Mouse (Mus musculus): ENCODE data around the gene Fem1a. TPM values are rescaled to one million over a fixed set of nuclear protein-coding genes. Genes with fewer than 3 reads are reported as not detected.

The Fem1a gene
- 100 to 1,000 TPM; 113 to 131 (median 128) TPM for total RNA-seq (2022)

DNA sequence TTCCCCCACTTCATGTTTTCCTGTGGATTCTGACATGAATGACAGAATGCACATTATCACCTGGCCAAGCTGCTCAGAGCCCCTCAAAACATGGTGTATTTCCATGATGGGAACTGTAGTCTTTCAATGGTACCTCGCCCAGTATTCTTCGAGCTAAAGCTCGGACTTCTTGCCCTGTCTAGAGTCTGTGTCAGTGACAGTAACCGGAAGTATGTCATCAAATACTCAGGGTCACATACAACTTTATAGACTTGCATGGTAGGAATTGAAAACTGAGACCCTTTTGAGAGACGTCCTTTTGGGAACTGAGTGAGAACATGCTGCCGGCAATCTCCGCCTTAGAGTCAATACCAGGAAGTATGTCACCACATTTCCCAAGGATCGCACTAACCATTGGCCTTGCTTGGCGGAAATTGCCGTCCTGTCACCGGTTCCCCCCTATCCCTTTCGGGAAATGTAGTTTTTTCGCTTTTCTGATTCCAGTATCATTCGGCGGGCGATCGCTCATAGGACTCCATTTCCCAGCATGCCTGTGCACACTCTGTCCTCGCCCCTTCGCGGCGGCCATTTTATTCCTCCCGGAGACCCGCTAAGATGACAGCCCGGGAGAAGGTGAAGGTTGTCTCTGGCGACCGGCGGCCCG is at the start of gene Fem1a:
Gene Fem1a (plus strand): TSS at position 572 of the 643 bp plus-strand sequence.
- peak; percentile 99 for DNase-seq (ENCODE audit: low spot score)

DNA sequence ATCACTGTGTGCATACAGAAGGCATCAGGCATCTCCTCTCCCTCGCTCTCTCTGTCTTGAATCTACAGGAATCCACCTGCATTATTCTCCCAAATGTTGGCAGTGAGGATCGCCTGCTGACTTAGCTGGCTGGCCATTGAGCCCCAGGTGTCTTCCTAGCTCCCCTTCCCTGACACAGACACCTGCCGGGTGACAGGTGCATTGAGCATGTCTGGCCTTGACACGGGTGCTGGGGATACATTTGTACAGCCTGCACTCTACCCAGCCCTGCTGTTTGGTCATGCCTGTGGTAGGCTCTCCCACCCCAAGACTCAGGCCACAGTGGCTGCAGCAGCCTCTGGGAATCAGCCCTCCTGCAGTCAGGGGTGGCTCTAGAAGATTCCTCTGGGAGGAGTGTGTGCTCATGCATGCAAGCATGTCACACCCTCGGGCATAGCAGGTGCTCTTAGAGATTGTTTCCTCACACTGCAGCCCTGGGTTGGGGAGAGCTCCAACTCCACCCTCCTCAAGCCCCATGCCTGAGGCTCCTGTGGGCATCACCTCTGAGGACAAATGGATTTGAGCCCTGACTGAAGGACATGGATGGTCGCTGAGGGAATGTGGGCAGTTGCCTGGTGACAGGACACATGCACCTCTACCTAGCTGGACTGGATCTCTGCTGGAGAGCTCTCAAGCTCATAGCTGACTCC is 49.5 kb upstream of the Fem1a start:
- no peak for DNase-seq (ENCODE audit: low spot score)

DNA sequence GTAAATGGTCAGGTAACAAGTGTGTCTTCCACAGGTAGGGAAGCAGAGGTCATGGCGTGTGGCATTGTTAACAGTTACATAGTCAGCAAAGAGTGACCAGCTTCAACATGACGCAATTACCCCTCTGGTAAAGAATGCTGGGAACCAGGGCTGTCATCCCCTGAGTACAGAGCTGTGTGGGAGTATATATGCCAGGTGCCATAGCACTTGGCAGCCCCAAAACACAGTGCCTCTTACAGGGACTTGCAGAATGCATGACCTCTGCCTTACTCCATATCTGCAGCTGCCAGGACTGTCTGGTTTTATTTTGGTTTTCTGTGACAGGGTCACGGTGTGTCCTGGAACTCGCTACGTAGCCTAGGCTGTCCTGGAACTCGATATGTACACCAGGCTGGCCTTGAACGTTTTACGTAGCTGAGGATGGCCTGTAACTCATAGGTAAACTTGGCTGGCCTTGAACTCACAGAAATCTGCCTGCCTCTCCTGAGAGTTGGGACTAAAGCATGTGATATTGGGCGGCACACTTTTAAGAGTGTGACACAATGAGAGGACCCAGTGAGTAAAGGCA is 48.6 kb upstream of the Fem1a start:
- DNase-seq (ENCODE audit: low spot score): no peak

DNA sequence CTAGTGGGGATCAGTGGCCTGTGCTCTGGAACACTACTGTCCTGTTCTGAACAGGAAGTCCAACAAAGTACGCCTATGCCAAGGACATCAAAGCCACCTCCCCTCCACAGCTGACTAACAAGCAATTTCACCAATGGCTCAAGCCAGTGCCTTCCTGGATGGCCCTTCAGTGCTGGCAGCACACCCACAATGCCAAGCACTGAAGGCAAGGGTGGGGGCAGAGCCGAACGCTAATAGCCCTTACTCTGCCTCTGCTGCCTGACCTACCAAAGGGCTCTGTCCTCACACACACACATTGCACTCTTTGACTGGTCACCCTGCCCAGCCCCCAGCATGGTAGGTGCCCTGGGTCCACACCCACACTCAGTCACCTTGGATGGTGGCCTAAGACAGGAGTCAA is 47.8 kb upstream of the Fem1a start:
- peak; percentile 26 for DNase-seq (ENCODE audit: low spot score)

DNA sequence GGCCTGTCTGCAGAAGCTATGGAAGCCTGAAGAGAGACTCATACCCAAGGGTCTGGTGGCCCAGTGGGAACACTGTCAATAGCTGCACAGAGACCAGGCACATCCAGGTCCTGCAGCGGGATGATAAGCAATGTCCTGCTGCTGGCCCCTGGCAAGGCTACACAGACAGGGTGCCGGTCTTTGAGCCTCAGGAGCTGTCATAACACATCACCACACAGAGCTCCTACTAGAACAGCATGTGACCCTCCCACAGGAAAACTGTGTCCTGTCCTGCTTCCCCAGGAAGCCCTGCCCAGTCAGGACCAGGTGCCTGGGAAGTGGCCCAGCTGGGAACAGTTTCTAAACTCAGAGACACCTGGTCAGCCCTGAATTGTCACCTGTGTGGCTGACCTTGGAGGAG is 45.5 kb upstream of the Fem1a start:
- peak; percentile 68 for DNase-seq (ENCODE audit: low spot score)

DNA sequence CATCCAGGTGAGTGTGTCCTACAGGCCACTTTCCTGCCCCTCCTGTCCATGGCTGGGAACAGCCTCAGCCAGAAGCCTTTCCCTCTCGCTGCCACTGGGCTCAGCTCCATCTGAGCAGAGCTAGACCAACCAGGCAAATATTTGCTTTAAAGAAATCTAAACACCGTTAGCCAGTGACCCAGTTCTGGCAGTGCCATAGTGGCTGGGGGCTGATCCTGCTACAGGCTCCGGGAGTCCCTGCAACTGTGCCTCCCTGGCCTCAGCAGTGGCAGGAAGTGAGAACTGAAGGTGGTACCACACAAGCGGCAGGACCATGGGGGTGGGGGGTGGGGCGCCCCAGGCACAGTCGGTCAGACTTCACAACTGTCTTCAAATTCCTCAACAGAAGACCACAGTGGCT is 43.9 kb upstream of the Fem1a start:
- DNase-seq (ENCODE audit: low spot score): no peak

DNA sequence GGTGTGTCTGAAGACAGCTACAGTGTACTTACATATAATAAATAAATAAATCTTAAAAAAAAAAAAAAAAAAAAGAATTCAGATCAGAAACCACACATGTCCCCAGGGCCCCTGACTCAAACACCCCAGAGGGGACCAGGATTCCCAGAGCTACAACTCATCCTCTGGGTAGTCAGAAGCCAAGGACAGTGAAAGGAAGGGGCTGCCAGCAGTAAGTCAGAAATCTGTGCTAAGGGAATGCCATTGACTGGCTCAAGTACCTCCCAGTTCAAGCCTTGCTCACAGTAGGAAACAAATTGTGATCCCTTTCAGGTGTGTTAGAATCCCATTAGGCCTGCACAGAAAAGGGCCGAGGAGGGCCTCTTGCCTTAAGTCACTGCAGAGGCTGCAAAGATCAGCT is 42.4 kb upstream of the Fem1a start:
- DNase-seq (ENCODE audit: low spot score): no peak

DNA sequence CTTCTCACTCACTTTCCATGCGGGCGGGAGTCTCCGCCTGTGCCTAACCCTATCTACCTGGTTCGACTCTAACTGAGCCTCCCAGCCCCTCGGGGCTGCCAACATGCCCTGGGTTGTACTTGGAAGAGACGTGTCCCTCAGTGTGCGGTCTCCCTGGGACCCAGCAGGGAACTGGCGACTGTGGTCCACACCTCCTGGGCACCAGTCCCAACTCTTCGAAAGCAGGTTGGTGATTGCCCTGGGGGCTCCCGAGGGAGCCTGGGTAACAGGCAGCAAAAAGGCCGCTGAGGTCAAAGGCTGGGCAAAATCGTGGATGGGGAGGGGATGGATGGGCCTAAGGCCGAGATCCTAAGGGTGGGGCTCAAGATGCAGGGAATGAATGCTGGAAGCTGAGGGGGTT is 38.9 kb upstream of the Fem1a start:
- no peak for DNase-seq (ENCODE audit: low spot score)

DNA sequence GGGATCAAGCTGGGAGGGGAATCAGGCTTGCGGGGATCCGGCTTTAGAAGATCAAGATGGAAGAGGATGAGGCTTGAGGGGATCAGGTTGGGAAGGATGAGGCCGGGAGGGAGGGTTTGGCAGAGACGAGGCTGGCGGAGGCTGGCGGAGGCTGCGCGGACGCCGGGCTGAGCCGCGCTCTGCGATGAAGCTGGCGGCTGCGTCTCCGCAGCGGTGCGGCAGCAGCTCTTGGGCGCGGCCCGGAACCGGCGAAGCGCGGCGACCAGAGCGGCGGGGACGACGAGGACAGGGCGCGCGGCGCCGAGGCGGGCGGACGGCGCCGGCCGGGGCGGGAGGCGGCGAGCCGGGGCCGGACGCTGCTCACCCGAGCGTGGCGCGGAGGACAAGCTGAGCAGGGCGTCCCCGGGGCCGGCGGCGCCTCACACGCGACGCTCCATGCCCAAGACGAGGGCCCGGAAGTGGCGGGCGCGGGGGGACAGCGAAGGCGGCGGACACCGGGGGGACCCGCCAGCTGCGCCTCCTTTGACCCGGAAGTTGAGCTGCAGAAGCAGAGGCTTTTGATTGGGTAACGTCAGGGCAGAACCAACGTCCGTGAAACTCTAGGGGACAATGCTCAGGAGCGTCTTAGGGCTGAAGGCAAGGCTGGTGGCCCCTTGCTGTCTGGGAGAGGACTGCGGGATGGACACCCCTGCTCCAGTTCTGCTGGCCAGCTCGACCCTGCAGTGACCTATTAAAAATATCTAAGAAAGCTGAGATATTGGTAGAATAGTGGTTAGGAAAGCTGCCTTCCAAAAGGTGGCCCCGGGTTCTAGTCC is 38.0 kb upstream of the Fem1a start, which contains the start of gene Dpp9:
Gene Dpp9 (minus strand): TSS at position 529 of the 815 bp plus-strand sequence.
- peak; percentile 96 for DNase-seq (ENCODE audit: low spot score)

DNA sequence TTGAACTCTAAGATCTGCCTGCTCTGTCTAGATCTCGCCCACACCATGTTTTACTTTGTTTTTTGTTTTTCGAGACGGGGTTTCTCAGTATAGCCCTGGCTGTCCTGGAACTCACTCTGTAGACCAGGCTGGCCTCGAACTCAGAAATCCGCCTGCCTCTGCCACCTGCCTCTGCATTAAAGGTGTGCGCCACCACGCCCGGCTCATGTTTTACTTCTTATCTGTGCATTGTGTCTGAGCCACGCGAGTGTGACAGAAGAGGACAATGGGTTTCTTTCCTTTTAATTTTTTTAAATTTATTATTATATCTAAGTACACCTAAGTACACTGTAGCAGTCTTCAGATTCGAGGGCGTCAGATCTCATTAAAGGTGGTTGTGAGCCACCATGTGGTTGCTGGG is 37.4 kb upstream of the Fem1a start:
- peak; percentile 22 for DNase-seq (ENCODE audit: low spot score)

DNA sequence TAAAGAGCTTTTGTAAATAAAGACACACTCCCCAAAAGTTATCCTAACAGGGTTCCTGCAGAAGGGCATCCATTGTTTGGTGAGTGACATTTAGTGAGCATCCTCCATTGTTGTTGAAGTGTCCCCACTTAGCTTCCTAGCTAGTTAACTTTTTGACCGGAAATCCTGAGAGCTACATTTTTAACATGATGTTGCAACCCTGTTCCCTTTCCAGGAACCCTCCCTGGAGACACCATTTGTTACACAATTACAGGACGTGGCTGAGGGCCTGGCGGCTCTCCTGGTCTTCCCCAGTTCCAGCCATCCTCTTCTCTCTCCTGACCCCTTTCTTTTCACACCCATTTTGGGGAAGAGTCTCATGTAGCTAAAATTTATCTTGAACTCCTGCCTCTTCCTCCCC is 36.8 kb upstream of the Fem1a start:
- DNase-seq (ENCODE audit: low spot score): peak; percentile 92

DNA sequence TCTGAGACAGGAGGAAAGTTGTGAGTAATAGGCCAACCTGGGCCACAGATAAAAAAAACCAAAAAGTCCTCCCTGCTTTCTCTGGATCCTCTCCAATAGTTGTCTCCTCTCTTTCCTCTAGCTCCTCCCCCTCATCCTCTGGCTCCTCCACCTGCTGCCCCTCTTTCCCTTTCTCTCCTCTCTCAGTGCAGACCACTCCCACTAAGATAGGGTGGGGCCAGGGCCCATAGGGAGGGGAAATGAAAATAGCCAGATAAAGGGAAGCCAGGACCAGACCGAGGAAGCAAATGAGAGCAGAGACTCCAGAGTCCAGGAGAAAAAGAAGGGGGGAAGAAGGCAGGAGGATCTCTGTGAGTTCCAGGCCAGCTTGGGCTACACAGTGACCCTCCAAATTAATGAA is 31.7 kb upstream of the Fem1a start:
- no peak for DNase-seq (ENCODE audit: low spot score)

DNA sequence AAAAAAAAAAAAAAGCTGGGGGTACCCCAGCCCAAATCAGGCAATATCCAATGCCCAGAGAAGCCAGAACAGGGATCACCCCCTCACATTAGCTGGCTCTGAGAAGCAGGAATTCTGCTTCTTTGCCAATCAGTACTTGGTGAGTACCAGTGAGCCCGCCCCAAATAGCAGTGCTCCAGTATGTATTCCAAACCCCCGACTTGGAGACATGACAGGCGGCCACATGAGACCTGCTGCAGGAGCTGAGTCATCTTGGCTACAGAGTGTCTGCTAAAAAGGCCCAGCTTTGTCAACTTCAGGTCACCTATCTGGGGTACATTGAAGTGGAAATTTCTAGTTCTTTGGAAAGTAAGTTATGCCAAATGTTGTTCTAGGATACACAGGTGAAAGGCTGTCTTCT is 30.0 kb upstream of the Fem1a start:
- DNase-seq (ENCODE audit: low spot score): no peak

DNA sequence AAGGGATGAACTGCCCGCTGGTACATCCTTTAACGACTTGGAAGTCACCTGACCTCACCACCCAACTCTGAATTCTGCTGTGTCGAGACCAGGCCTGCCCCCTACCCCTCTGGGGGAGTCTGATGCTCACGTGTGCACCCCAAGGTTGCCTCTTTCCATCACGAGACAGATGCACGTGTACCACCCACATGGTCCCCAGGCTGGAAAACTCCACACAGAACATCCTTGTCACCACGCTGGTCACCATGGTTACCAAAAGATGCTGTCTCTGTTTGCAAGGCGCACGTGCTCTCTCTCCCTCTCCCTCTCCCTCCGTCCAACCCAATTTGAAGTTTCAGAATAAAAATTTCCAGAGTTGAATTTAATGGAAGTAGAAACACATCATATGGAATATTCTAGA is 26.7 kb upstream of the Fem1a start:
- no peak for DNase-seq (ENCODE audit: low spot score)

DNA sequence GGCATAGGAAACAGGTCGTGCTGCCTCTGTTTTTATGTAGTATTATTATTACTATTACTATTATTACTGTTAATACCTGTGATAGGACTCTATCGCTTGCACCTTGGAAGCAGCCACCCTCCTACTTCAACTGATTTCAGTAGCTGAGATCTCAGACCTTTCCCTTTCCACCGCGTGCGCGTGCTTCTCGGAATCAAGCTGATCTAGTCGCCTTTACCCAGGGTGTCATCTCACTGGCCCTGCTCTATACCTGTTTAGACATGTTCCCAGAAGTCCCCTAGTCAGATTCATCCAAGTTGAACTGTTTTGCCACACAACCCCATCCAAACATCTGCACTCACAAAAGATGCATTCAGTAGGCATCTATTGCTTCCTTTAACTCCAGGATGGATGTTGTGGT is 23.2 kb upstream of the Fem1a start:
- no peak for DNase-seq (ENCODE audit: low spot score)

DNA sequence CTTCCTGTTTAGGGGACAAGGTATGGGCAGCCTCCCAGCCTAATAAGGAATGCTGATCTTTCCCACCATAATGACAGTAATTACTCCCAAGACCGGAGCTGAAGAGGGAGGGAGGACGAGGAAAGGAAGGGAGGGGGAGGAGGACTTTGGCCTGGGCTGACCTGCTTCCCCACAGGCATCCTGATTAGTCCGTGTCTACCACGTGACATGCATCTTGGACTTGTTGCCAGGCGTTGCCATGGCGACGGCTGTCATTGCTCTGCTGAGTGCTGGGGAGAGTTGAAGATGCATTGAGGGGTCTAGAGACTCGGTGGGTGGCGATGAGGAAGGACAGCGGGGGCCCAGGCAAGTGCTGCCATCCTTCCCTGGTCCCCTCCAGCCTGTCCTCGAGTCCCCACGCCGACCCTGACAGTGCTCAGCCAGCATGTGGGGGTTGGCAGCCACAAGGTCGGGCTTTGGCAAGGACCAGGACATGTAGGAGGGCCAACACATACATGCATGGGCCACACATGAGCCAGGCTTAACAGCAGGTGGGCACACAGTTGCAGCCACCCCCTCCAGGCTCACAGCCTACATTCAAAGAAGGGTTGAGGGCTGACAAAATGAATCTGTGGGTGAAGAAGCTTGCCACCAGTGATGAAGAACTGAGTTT is 22.7 kb upstream of the Fem1a start:
- no peak for DNase-seq (ENCODE audit: low spot score)

DNA sequence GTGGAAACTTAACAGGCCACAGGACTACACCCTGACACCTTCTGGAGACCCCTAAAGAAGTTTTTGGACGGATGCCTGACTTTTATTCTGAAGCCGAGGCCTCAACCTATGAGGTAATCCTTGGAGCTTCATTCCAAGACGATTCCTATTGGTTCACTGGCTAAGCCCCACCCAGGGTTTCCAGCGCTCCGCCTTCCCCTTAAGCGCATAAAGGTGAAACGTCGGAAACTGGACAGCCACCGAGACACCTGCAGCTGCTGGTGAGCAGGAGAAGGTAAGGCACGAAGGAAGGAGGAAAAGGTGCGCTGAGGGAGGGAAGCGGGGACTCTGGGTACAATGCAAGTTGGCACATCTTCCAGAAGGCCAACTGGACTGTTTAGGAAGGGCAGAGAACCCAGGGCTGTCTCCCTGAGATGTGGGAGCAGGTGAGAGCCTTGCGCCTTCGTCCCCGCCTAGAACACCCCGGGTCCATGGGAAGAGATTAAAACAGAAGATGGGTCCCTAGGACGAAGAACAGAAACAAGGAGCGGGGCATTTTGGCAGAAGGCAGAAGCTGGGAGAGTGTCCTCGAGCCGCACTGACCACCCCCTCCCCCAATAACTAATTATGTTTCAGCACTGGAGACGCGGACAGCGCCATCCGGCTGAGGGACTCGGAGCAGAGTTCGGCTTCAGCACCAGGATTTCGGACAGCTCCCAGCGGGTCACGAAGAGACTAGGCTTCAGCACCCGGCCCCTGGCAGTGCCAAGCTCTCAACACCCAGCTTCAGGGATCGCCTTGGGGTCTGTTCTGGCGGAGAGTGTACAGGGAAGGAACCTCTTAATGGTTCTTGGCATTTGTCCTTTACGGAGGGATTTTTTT is 14.8 kb upstream of the Fem1a start:
- DNase-seq (ENCODE audit: low spot score): peak; percentile 74

DNA sequence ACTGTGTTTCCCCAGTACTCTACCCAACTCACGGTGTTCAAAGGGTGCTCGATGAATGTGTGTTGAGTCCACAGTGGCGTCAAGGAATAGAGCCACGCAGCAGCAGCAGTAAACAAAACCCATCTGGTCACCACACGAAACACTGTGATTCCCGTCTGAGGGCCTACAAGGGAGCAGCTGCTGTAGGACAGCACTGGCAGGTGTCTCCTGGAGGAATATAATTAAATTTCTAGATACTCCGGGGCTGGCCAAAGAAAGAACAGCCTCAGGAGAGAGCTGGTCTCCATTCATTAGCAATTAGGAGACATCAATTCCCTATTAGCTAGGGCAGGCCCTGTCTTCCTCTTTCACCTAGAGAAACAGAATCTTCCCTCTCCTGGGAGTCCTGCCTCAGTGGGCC is 11.0 kb upstream of the Fem1a start:
- DNase-seq (ENCODE audit: low spot score): no peak

DNA sequence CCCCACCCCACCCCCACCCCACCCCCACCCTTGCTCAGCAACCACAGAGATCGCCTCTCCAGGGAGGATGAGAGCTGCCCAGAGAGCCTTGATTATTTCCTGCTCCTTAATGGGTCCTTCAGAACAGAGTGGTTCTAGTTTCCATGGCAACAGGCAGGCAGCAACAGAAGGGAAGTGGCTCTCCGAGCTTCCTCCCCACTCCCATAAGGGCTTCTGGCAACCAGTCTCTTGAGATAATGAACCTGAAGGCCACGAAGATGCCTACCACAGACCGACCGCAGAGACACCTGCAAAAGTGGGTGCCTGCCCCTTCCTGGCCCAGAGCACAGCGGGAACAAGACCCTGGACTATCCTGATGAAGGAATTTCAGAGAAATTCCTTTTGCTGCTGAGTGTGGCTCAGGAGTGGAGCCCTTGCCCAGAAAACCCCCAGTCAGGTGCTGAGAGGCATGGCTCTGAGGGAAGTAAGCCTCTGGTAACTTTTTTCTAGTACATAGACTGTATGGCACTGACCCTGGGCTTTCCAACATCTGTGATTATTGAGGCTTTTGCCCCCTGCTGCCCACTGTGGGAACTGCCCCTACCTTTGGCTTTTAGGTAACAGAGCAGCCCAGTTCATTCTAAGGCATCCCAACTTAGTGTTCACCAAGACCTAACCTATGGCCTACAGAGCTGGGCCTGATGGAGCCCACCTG is 5.3 kb upstream of the Fem1a start:
- DNase-seq (ENCODE audit: low spot score): peak; percentile 72

DNA sequence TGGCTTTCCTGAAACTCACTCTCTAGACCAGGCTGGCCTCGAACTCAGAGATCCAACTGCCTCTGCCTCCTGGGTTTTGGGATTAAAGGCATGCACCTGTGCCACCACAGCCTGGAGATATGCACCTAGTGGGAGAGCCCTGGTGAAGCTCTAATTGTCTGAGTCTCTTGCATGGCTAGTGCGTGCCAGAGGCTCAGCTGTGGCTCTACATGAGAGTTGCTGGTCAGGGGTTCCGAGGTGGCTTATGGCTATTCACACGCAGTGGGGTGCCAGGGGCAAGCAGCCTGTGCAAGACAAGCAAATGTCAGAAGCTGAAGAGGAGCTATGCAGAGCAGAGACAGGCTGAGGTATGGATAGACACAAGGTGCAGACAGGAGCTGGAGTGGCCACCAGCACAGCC is 1.9 kb upstream of the Fem1a start:
- no peak for DNase-seq (ENCODE audit: low spot score)

Data from heart, adult 8-10 months (tissue).